Mouse (Mus musculus) forebrain, embryonic 10.5 days (tissue): ENCODE results near the gene Polm. TPM values are rescaled to one million over a fixed set of nuclear protein-coding genes. Genes with fewer than 3 reads are reported as not detected.

Source experiments
- DNase-seq: peaks from one replicate; pipeline ENCODE4 v3.0.0-alpha.2; 2017; ENCODE audit warnings: low spot score; ENCODE audit errors: extremely low spot score
- H3K27ac ChIP-seq: fragments of 300-500 bp; sonication (generic); 2 replicates; pipeline ENCODE4 v1.5.1; 2016; ENCODE audit warnings: mild to moderate bottlenecking
- H3K27me3 ChIP-seq: fragments of 300-500 bp; sonication (generic); 2 replicates; pipeline ENCODE4 v1.6.1; 2016; ENCODE audit warnings: mild to moderate bottlenecking; ENCODE audit not compliant: poor library complexity, severe bottlenecking
- H3K36me3 ChIP-seq: fragments of 300-500 bp; sonication (generic); replicated peaks from 2 replicates; pipeline ENCODE4 v1.6.1; 2016; ENCODE audit warnings: mild to moderate bottlenecking, moderate library complexity
- H3K4me1 ChIP-seq: fragments of 300-500 bp; sonication (generic); 2 replicates; pipeline ENCODE4 v1.6.1; 2016
- H3K4me3 ChIP-seq: fragments of 300-500 bp; sonication (generic); 2 replicates; pipeline ENCODE4 v1.5.1; 2016; ENCODE audit warnings: mild to moderate bottlenecking, moderate library complexity
- H3K9me3 ChIP-seq: fragments of 300-500 bp; sonication (generic); 2 replicates; pipeline ENCODE4 v1.6.1; 2016; ENCODE audit warnings: mild to moderate bottlenecking, moderate library complexity
- WGBS: fragments of 180-500 bp; shearing (Covaris S2); methylation state at CpG from one replicate; pipeline ENCODE4 v1.1.7; 2016; 5-methylcytosine and 5-hydroxymethylcytosine counted together
- polyA plus RNA-seq: library from polyadenylated mRNA; unstranded; fragments of >200 nt; fragmentation: Nextera tagmentation; extraction: Ambion mirVana; gene quantifications from 2 replicates; pipeline ENCODE4 v1.2.1, GENCODE M21; 2016

The Polm gene
- polyA plus RNA-seq, 1 experiment from 2014 or later: 10.6 TPM

- H3K27me3 ChIP-seq: no peaks in the 10 kb centered on the region
- H3K4me1 ChIP-seq: no peaks in the 10 kb centered on the region
- no peaks in the 10 kb centered on the region; the same call in 1 of the 2 replicates for H3K9me3 ChIP-seq
- no peak for DNase-seq
- WGBS: 70% methylated on average over 2 of the region's 2 CpGs
- no peak overlapping the region for H3K4me3 ChIP-seq
- H3K27ac ChIP-seq: no peak overlapping the region
- H3K36me3 ChIP-seq: peaks cover 3% of the 10 kb centered on the region; the same call in 1 of the 2 replicates
These were observed 59.3 kb downstream of the Polm start for GRCm38 (mm10) chr11:5778481-5778880.

Other genes with a start within 250 kb of the Polm start
- 160 and 169 TPM in 2 replicates for gene Mrps24, start 122.3 kb downstream of the Polm start, polyA plus RNA-seq
- gene Urgcp, start 75.6 kb downstream of the Polm start, polyA plus RNA-seq: 19.3 and 20.3 TPM in 2 replicates
- 140 and 141 TPM in 2 replicates for gene Dbnl, start 49.5 kb downstream of the Polm start, polyA plus RNA-seq
- 2.8 and 2.9 TPM in 2 replicates for gene Pgam2, start 34.3 kb downstream of the Polm start, polyA plus RNA-seq
- 8.0 and 8.8 TPM in 2 replicates for gene Aebp1, start 23.9 kb upstream of the Polm start, polyA plus RNA-seq
- 158 and 163 TPM in 2 replicates for gene Pold2, start 40.3 kb upstream of the Polm start, polyA plus RNA-seq
- 2.6 and 3.1 TPM in 2 replicates for gene Myl7, start 60.8 kb upstream of the Polm start, polyA plus RNA-seq
- 2.2 and 2.5 TPM in 2 replicates for gene Gck, start 112.1 kb upstream of the Polm start, polyA plus RNA-seq
- 58.5 and 65.5 TPM in 2 replicates for gene Ykt6, start 117.7 kb upstream of the Polm start, polyA plus RNA-seq
- gene Camk2b, start 228.3 kb upstream of the Polm start, polyA plus RNA-seq: 0.51 and 0.63 TPM in 2 replicates